Mouse (Mus musculus) MEL (cell line): Measurements from ENCODE around the gene Ptk7. TPM values are rescaled to one million over a fixed set of nuclear protein-coding genes. Genes with fewer than 3 reads are reported as not detected.
A peak's percentile ranks its signal among the peaks of the same experiment; 100 is the strongest.

Source experiments
- DNase-seq: peaks from one replicate; pipeline ENCODE4 v3.0.0; 2011; ENCODE audit warnings: low read depth, low spot score
- H3K27ac ChIP-seq: 2 replicates; pipeline ENCODE4 v1.5.1; 2012; ENCODE audit warnings: low read depth, mild to moderate bottlenecking, control low read depth, low read length, moderate library complexity; ENCODE audit not compliant: control insufficient read depth
- H3K27me3 ChIP-seq, 2 experiments: fragments of 150-350 bp in 1 of 2; sonication (generic) in 1 of 2; 2 replicates each; pipeline ENCODE4 v1.6.1; 2012; ENCODE audit warnings: low read length in 2 of 2, mild to moderate bottlenecking in 2 of 2, improper control_type of control experiment in 1 of 2, moderate library complexity in 1 of 2; ENCODE audit not compliant: insufficient read depth in 2 of 2, control insufficient read depth in 1 of 2
- H3K36me3 ChIP-seq, 2 experiments: 2 replicates each; pipeline ENCODE4 v1.6.1; 2012 to 2014; ENCODE audit warnings: low read length in 2 of 2, improper control_type of control experiment in 1 of 2, inconsistent platforms in 1 of 2, mild to moderate bottlenecking in 1 of 2; ENCODE audit not compliant: insufficient read depth in 2 of 2, control insufficient read depth in 1 of 2
- H3K4me1 ChIP-seq, 2 experiments: fragments of 150-350 bp in 1 of 2; sonication (generic) in 1 of 2; 2 replicates each; pipeline ENCODE4 v1.6.1; 2012; ENCODE audit warnings: low read length in 2 of 2, improper control_type of control experiment in 1 of 2, mild to moderate bottlenecking in 1 of 2; ENCODE audit not compliant: insufficient read depth in 2 of 2, control insufficient read depth in 1 of 2
- H3K4me3 ChIP-seq, 2 experiments: fragments of 150-350 bp in 1 of 2; sonication (generic) in 1 of 2; 2 replicates each; pipeline ENCODE4 v1.5.1; 2012; ENCODE audit warnings: low read depth in 2 of 2, low read length in 2 of 2, mild to moderate bottlenecking in 2 of 2, moderate library complexity in 2 of 2, control low read depth in 1 of 2, improper control_type of control experiment in 1 of 2; ENCODE audit not compliant: control insufficient read depth in 1 of 2, insufficient read depth in 1 of 2
- H3K79me2 ChIP-seq: 2 replicates; pipeline ENCODE4 v1.6.1; 2012; ENCODE audit warnings: mild to moderate bottlenecking, low read length, moderate library complexity; ENCODE audit not compliant: control insufficient read depth, poor library complexity, insufficient read depth
- H3K9ac ChIP-seq: 2 replicates; pipeline ENCODE4 v1.6.1; 2012; ENCODE audit warnings: low read depth, mild to moderate bottlenecking, control low read depth, low read length, moderate library complexity; ENCODE audit not compliant: control insufficient read depth, poor library complexity, severe bottlenecking
- H3K9me3 ChIP-seq: fragments of 150-350 bp; sonication (generic); replicated peaks from 2 replicates; pipeline ENCODE4 v1.6.1; 2012; ENCODE audit warnings: mild to moderate bottlenecking, low read length, improper control_type of control experiment, moderate library complexity; ENCODE audit not compliant: insufficient read depth
- E2F4 ChIP-seq: IDR thresholded peaks from 2 replicates; pipeline ENCODE4 v1.6.1; 2011; ENCODE audit warnings: low read depth, low read length, improper control_type of control experiment, borderline replicate concordance
- ELF1 ChIP-seq: IDR thresholded peaks from 2 replicates; pipeline ENCODE4 v1.6.1; 2014; ENCODE audit warnings: low read depth, mild to moderate bottlenecking, inconsistent platforms, low read length, improper control_type of control experiment, moderate library complexity
- GABPA ChIP-seq: IDR thresholded peaks from 2 replicates; pipeline ENCODE4 v1.6.1; 2012; ENCODE audit warnings: low read depth, mild to moderate bottlenecking, inconsistent platforms, low read length, improper control_type of control experiment, moderate library complexity
- HCFC1 ChIP-seq: IDR thresholded peaks from 2 replicates; pipeline ENCODE4 v1.6.1; 2012; ENCODE audit warnings: low read depth, mild to moderate bottlenecking, inconsistent platforms, low read length, improper control_type of control experiment, moderate library complexity
- MAFK ChIP-seq: IDR thresholded peaks from 2 replicates; pipeline ENCODE4 v1.6.1; 2011; ENCODE audit warnings: low read depth, mild to moderate bottlenecking, low read length, improper control_type of control experiment, borderline replicate concordance
- POLR2AphosphoS2 ChIP-seq: IDR thresholded peaks from 2 replicates; pipeline ENCODE4 v1.6.1; 2011; ENCODE audit warnings: low read length, improper control_type of control experiment
- POLR2AphosphoS5 ChIP-seq: IDR thresholded peaks from 2 replicates; pipeline ENCODE4 v1.6.1; 2012; ENCODE audit warnings: low read depth, borderline replicate concordance, mild to moderate bottlenecking, inconsistent platforms, low read length, moderate library complexity, mixed read lengths
- RCOR1 ChIP-seq: IDR thresholded peaks from 2 replicates; pipeline ENCODE4 v1.6.1; 2012; ENCODE audit warnings: low read depth, mild to moderate bottlenecking, inconsistent platforms, low read length, improper control_type of control experiment
- SMC3 ChIP-seq: IDR thresholded peaks from 2 replicates; pipeline ENCODE4 v1.6.1; 2011; ENCODE audit warnings: low read depth, low read length, improper control_type of control experiment
- TAL1 ChIP-seq: IDR thresholded peaks from 2 replicates; pipeline ENCODE4 v1.6.1; 2012; ENCODE audit warnings: mild to moderate bottlenecking, inconsistent platforms, low read length, moderate library complexity, mixed read lengths
- TCF12 ChIP-seq: IDR thresholded peaks from 2 replicates; pipeline ENCODE4 v1.6.1; 2014; ENCODE audit warnings: low read depth, mild to moderate bottlenecking, inconsistent platforms, low read length, improper control_type of control experiment, moderate library complexity
- UBTF ChIP-seq: IDR thresholded peaks from 2 replicates; pipeline ENCODE4 v1.6.1; 2012; ENCODE audit warnings: low read depth, mild to moderate bottlenecking, inconsistent platforms, low read length, improper control_type of control experiment, moderate library complexity, borderline replicate concordance; ENCODE audit not compliant: insufficient read depth
- USF2 ChIP-seq, 2 experiments: IDR thresholded peaks; 2 replicates each; pipeline ENCODE4 v1.6.1; 2011 to 2012; ENCODE audit warnings: improper control_type of control experiment in 2 of 2, low read length in 2 of 2, borderline replicate concordance in 1 of 2, inconsistent platforms in 1 of 2, low read depth in 1 of 2, mild to moderate bottlenecking in 1 of 2; ENCODE audit not compliant: insufficient read depth in 1 of 2
- ZKSCAN1 ChIP-seq: IDR thresholded peaks from 2 replicates; pipeline ENCODE4 v1.6.1; 2012; ENCODE audit warnings: low read depth, mild to moderate bottlenecking, inconsistent platforms, low read length, improper control_type of control experiment, moderate library complexity
- polyA plus RNA-seq, 2 experiments: library from polyadenylated mRNA; stranded (reverse) in 1 of 2; unstranded in 1 of 2; fragments of >175 nt in 1 of 2; fragments of >200 nt in 1 of 2; gene quantifications; 2 replicates each; pipeline versions ENCODE4 v1.2.1 to v1.2.4; 2012; ENCODE audit warnings: low replicate concordance in 2 of 2, low read depth in 1 of 2; ENCODE audit not compliant: insufficient read length in 2 of 2, insufficient read depth in 1 of 2, missing spikeins in 1 of 2
- total RNA-seq: library from RNA; depleted of rRNA; stranded (reverse); fragments of 300-350 nt; gene quantifications from 2 replicates; pipeline ENCODE4 v1.2.3, GENCODE M21; 2012

The Ptk7 gene
- total and polyA plus RNA-seq, 3 experiments = 0.04 to 0.10 TPM; not detected in 1

DNA sequence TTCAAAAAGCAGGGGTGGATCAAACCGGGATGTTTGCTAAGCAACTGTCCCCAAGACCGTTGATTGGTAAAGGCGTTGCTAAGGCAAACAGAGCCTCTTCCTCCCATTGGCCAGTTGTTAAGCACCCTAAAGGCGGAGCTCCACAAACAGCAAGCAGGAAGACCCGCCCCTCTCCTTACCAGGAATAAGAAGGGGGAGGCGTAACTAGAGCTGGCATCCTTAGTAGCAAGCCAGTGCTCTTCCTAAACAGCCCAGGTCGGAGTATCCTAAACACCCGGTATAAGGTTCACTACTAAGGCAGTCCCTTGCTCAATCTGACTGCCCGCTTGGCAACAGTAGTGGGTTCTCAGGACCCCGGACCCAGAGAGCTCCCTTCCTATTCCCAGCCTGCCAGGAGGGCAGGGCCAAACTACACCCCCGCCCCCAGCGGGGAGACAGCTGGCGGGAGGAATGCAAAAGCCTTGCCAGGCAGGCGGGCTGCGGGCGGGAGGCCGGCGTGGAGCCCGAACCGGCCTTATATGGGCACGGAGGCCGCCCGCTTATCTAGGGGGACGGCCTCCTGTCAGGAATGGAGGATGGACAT is 76.4 kb downstream of the Ptk7 start:
- TF ChIP-seq ELF1 (0 out of 2 replicates have a peak, but pooled peaks have one; percentile 20), POLR2AphosphoS5 (no peak)
- H3K79me2 ChIP-seq = peaks cover 26% of the 10 kb centered on the region
- peak; percentile 74 for DNase-seq
- H3K9me3 ChIP-seq = no peaks in the 10 kb centered on the region
- H3K27ac ChIP-seq = no peak overlapping the region
- H3K4me3 ChIP-seq = no peak overlapping the region
- peaks cover 0 to 9% of the 10 kb centered on the region in 2 experiments; a peak in 3 of 4 replicates for H3K36me3 ChIP-seq
- no peak overlapping the region for H3K9ac ChIP-seq
- H3K4me1 ChIP-seq = peaks cover 2 to 14% of the 10 kb centered on the region in 2 experiments; a peak in 3 of 4 replicates
- no peaks in the 10 kb centered on the region for H3K27me3 ChIP-seq

DNA sequence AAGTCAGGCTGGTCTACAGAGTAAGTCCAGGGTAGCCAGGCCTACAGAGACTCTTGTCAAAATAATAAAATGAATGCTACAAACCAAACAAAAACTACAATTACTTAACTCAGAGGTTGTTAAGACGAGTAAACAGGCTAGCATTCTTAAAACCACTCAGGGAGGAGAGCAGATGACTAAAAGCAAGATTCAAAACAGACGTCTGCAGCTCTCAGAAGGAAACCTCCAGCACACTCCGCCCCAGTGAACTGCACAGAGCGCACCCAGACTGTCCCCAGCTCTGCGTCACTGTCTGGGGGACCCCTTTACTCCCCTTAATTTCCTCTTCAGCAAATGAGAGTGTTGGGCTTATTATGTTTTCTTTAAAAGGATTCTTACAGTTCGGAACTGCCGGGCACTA is 77.2 kb downstream of the Ptk7 start:
- TF ChIP-seq HCFC1 = no peak
- Histone ChIP-seq H3K36me3 (peaks cover 0 to 12% of the 10 kb centered on the region in 2 experiments; a peak in 3 of 4 replicates), H3K4me3 (no peak overlapping the region)

GRCm38 (mm10) chr17:46551369-46551768 is 77.9 kb downstream of the Ptk7 start:
- Histone ChIP-seq H3K79me2 (peaks cover 26% of the 10 kb centered on the region), H3K9ac (no peak overlapping the region), H3K36me3 (peaks cover 0 to 18% of the 10 kb centered on the region in 2 experiments; a peak in 3 of 4 replicates), H3K4me3 (no peak overlapping the region), H3K27ac (no peak overlapping the region), H3K4me1 (peaks cover 0 to 23% of the 10 kb centered on the region in 2 experiments; a peak in 3 of 4 replicates)
- TF ChIP-seq USF2 (IDR thresholded peaks at IDR 0.05; ENCODE audit: borderline replicate concordance in 1 of 2, insufficient read depth in 1 of 2, low read depth in 1 of 2, low read length in 2 of 2) (no peak), TAL1 (no peak), TCF12 (no peak), E2F4 (no peak), POLR2AphosphoS2 (no peak), MAFK (no peak), GABPA (no peak), SMC3 (no peak), RCOR1 (no peak), UBTF (no peak), ZKSCAN1 (no peak)
- TF ChIP-seq, all 39 proteins: peak for 0
- Histone ChIP-seq H3K27me3 (no peaks in the 10 kb centered on the region), H3K9me3 (no peaks in the 10 kb centered on the region)
- DNase-seq = no peak

More for the DNA sequence above, 77.2 kb downstream of the Ptk7 start:
- no peak overlapping the region for H3K27ac ChIP-seq
- H3K4me1 ChIP-seq = peaks cover 2 to 18% of the 10 kb centered on the region in 2 experiments
- no peaks in the 10 kb centered on the region for H3K27me3 ChIP-seq
- no peaks in the 10 kb centered on the region for H3K9me3 ChIP-seq
- peaks cover 26% of the 10 kb centered on the region for H3K79me2 ChIP-seq
- no peak overlapping the region for H3K9ac ChIP-seq
- DNase-seq = no peak
